Mouse (Mus musculus): ENCODE measurements at regions not wholly inside any gene's neighbourhood (a gene's known extent, or its start where the extent isn't known, plus 50 kb on each side); places are given as distances from the start of the nearest gene placed in this dataset.

DNA sequence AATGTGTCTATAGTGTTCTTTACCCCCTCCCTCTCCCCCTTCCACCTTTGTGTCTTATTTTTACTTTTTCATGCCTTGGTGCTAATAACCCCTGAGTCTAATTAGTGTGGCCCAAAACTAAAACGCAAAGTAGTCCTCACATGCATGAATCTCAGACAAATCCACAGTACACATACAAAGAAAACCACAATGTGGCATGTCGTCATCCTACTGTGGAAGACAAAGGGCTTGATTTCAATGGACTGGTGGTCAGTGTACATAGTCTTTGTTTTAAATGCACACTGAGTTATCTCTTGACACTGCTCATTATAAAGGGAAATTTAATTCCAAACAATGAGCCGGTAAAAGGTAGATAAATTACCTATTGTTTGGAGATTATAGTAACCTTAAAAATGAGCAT is 188.1 kb downstream of the Basp1 start:
- TF ChIP-seq CTCF (IDR thresholded peaks at IDR 0.05; ENCODE audit: low read depth, low read length) (no peak), POLR2A (IDR thresholded peaks at IDR 0.05; ENCODE audit: borderline replicate concordance, low read depth, low read length) (no peak)

Measured in bone marrow macrophage, adult 2 months (primary cell).